Mouse (Mus musculus): Measurements from ENCODE around the gene Cenpv.

DNA sequence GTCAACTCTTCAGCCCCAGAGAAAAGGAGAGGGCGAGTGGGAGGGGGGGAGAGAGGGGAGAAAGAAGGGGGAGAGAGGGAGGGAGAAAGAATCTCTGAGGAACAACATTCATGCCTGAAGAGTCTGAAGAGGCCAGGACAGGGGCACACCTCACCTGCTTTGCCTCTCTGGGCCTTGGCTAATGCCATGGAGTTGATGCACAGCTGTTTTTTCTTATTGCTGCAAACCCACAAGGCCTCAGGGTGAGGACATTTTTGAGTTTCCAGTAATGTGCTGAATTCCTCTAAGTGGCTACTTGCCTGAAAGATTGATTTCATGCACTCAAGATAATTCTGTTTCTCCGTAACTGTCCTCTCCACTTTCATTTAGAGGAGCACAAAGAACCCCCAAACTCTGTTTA, 19.1 kb upstream of the Cenpv start:
- TF ChIP-seq CTCF (IDR thresholded peaks at IDR 0.05; ENCODE audit: borderline replicate concordance, insufficient read depth, low read depth, low read length) (no peak), POLR2A (IDR thresholded peaks at IDR 0.05; ENCODE audit: borderline replicate concordance, insufficient read depth, low read length) (no peak)

Measured in cerebellum, adult 2 months (tissue).